Mouse (Mus musculus) spleen, postnatal 4 days (tissue): ENCODE measurements around the gene Paqr8.

Source experiments
- DNase-seq, 2 experiments: peaks; one replicate each; pipeline ENCODE4 v3.0.0; 2022; ENCODE audit warnings: low spot score in 2 of 2

Paqr8 gene

DNA sequence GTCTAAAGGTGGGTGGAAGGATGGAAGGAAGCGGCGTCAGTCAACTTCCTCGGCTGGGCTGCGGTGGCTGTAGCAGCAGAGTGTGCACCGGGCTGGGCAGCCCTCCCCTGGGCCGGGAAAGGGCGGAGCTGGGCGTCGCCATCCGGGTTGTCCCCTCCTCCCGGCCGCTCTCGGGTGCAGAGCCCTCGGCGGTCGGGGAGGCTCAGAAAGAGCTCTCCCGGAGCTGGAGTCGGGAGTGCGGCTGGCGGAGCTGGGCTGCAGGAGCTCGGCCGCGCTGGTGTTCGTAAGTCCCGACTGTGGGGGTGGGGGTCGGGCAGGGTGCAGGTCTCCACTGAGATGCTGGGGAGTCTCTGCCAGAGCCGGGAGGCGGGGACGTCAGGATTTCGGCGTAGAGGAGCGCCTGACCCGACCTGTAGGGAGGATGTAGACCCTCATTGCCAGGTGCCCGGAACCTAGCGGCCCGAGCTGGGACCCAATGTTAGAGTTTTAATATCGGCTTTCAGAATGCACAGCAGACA lies at the start of gene Paqr8:
TSS of gene Paqr8 (plus strand) at position 203 of the 518 bp plus-strand sequence.
- peak; percentile 63 to 81 for DNase-seq

DNA sequence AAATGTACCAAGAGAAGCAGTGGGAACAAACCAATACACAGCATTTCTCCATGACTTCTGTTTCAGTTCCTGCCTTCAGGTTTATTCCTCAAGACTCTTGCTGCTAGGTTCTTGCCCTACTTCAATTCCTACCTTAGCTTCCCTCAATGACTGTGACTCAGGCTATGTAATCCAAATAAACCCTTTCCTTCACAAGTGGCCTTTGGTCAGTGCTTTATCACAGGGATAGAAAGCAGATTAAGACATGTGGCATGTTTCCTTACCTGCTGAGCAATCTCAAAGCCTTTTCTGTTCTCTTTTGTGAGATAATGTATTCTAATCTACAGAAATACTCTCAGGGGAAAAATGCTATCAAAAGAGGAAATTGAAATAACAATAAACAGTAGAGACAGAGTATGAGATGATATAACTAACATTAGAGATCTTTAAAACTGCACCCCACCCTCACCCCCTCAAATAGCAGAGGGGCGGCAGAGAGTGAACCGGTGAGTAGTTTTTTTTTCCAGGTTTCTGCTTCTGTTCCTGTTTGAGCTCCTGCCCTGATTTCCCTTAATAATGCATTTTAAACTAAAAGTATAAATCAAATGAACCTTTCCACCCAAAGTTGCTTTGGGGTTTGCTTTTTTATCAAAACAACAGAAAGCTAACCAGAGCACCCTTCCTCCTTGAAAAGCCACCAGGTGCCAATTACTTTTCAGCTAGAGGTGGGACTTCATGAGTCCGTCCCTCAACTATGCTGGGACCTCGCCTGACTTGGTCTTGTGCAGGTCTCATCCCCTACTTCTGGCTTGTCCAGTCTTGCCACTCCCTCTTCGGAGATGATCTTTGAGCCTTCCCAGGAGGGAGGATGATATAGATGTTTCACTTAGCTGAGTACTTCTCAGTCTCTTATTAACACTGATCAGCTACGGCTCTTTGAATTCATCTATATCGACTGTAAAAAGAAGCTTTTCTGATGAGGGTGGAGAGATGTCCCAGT lies 33.2 kb upstream of the Paqr8 start:
- DNase-seq, result no peak

DNA sequence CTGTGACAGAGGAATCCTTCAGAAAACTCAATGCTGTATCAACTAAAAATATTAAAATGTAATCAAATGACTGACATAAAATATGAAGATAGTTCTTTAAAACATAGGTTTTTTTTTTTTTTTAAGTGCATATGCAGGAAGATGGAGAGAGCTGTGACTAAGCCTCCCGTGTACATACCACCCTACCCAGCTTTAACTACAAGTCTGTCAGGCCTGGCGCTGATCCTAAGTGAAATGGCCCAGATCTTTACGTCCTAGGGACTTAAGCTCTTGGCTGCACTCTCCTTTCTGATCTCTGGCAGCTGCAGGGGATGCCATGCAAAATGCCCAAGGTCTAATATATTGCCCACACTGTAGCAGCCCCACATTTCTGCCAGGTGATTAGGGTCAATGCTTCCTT lies 29.6 kb upstream of the Paqr8 start:
- no peak for DNase-seq

DNA sequence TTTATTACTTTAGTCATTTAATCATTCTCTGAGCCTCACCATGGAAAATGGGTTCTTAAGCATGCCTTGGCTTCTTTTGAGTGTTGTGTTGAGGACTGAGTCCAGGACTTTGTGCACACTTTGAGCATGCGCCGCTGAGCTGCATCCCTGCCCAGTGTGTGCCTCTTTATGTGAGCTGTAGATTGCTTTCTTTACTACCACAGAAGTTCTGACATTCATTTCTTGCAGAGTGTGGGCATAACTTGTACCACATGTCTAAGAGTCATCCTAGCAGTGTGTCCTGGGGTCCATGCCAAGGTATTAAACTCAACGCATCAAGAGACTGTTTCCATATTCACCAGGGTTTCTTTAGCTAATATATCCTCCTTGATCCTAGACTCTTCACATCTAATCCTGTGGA lies 28.5 kb upstream of the Paqr8 start:
- no peak for DNase-seq

DNA sequence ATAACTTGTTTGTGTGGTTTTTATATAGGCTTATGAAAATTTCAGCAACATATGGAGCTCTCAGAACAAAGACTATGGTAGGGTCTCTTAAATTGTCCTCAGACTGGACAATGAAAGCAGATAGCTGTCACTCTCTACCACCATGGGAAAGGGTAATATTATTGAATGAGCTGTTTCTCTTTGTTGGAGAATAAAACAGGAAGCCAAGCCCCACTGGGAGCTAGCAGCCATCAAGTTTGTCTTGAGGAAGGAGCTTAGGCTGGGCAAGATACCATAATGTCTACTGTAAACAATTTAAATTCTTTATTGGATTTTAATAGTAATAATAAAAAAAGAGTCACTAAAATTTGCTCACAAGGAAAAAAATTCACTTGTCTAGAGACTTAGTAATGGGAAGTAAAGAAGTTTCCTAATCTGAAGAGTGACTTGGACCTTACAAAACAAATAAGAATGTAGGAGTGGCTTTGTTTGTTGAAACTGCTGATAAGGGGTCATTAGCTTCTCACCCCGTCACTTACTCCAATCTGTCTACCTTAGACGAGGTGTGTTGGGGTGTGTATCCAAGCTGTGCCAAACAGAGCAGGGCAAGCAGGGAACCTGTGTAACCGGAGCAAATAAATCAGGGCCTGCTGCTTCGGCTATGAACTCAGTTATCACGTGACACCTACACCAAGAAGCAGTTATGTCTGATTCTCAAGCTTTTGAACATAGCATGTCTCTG lies 26.8 kb upstream of the Paqr8 start:
- no peak for DNase-seq

DNA sequence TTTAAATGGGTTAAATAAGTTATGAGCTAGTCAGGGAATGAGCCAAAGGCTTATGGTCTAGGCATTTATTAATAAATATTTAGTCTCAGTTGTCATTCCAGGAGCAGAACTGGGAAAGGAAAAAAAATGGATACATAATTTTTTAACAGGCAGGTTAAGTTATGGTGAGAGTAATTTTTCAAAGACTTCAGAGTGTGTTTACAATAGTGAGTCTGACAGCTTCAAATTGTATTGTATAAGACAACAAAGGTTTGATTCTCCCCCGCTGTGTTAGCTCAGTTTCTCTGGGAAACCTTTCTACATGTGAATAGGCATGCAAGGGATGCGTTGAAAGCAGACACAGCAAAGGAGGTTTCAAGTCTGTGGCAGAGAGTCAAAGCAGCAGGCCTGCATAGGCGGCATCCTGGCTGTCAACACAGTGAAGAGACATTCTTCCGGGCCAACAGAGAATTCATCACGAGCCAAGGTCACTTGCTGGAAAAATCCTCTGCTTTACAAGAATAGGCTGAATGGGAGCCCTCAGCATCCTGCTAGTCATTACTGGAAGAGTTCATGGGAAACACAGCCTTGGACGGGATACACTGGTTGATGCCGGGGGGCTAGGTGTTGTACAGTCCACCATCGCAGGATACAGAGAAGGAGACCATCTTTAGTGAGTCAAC lies 23.0 kb upstream of the Paqr8 start:
- DNase-seq, result no peak

DNA sequence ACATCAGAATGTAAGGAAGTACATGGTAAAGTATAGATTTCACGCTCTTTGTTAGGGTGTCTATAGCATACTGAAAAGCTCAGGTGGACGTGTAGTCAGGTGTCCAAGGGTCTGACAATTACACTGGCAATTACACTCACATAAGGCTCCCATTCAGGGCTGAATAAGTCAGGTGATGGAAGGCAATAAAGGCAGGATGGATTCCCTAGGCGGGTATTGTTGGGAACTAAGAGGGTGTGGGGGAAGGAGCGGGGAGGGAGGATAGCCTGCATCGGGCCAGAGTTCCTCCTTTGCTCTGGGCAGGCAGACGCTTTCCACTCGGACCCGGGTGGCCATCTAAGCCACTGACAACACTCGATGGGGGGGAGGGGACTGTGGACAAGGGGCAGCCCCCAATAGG lies 22.4 kb upstream of the Paqr8 start:
- no peak for DNase-seq

DNA sequence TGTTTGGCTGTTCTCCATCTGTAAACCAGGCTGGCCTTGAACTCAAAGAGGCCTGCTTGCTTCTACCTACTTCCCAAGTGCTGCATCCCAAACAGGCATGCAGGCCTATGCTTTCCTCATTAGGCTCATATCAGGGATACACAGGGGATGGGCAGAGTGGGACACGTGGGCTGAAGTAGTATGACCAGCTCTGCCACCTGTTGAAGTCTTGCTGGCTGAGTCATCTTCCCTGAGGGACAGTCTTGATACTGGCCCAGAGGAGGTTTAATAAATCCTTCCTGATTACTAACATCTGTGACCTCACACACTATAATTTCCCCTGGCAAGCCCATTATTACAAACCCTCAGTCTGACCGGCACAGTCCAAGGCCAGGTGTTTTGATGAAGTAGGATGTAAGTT lies 19.5 kb upstream of the Paqr8 start:
- no peak for DNase-seq

DNA sequence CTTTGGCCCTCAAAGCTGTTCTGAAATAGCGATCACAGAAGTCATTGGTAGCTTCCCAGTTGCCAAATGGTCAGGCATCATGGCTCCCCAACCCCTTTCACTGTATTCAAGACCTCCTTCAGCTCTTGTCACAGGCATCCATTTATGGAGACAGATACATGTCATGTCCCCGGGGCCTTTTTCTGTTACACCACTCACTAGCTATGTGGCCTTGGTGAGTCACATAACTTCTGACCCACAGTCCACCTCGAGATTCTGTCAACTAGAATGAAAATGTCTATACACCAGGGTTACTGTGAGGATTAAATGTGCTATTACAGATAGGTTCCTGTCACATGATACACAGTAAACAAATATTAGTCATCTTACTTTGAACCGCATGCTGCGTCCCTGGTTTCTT lies 17.9 kb upstream of the Paqr8 start:
- DNase-seq, result no peak

DNA sequence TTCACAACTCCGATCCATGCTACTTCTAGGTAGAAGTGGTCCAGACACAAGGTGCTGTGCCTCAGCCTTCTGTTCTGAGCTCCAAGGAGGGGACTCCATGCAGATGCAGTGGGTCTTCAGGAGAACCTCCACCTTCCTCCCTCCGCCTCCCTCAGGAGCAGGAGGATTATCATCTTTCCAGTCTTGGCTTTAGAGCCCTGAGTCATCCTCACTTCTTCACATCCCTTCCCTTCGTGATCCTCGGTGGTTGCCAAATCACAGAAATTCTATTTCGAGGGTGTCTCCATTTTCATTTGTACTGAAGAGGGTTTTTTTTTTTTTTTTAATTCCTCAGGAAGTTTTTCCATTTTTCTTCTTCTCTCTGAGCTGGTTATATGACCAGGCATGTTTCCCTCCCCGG lies 16.3 kb upstream of the Paqr8 start:
- no peak for DNase-seq

DNA sequence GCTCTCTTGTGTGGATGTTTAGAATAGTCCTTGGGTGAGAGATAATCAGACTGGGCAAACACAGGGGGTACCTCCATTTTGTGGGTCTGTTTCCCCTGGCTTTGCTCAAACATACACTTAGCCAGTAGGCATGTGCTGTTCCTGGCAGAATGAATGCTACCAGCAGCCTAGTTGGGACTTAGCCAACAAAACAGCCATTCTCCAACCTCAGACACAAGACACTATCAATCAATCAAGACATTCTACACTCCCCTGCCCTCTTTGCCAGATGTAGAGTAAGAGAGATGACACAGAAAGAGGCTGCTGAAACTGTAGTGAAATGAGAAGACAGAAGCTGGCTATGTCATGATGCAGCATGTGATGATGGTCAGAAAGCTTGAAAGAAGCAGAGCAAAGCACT lies 13.1 kb upstream of the Paqr8 start:
- DNase-seq, result no peak

DNA sequence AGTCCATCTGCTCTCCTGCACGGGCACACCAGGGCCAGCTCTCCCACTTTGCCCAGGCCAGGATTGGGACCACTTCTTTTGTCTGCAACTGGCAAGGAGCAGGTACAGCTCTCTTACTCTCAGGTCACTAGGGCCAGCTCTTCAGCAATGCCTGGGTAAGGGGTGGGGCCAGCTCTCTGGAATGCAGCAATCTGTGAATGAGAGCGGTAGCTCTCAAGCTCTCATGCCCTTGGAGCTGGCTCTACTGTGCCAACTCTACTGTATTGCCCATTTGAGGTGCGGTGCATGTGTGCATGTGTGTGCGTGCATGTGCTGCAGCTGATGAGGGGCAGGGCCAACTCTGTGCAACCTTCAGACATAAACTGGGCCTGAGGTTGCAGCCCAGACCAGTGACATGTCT lies 11.0 kb upstream of the Paqr8 start:
- no peak for DNase-seq

DNA sequence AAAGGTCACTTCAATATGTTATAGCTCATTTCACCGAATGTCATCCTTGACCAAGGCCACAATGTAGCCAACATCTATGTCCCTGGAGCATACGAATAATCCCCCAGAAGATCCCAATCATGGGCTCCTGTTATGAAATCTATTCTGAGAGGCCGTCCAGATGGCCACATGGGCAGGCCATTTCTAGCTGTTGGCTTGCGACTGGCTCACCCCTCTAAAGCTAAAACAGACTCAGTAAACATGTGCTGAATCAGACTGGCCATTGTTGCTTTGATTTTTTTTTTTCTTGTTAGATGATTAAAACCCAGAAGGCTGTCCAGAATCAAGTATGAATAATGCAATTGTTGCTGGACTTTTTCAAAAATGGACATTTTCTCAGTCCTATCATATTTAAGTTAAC lies 7.3 kb upstream of the Paqr8 start:
- DNase-seq, result no peak

DNA sequence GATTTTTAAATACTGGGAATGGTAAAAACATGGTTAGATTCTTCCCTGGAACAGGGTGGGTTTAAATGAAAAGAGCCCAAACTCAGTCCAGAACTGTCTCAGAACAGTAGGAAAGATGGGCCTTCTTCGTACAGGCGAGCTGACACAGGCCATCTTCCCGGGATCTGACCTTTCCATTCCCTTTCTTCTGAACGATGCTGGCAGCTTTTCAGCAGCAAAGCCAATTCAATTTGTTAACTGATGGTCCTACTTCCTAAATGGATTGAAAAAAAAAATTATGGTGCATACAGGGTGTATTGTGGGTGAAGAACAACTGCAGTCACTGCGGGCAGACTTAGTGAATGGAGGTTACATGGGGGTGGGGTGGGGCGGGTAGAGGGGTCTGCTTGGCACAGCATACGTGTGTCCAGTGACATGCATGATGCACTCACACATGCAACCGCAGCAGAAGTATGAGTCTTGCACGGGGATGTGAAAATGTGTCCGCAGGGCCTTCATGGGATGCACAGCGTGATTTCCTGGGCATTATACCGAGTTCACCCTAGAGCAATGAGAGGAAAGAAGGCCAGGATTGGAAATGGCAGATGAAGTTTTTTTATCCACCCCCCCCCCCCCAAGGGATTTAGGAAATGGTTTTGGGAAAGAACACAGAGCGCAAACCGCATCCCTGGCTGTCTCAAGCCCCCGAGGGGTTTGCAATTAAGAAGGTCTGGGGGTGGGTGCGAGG lies 566 bp upstream of the Paqr8 start:
- DNase-seq, result no peak

DNA sequence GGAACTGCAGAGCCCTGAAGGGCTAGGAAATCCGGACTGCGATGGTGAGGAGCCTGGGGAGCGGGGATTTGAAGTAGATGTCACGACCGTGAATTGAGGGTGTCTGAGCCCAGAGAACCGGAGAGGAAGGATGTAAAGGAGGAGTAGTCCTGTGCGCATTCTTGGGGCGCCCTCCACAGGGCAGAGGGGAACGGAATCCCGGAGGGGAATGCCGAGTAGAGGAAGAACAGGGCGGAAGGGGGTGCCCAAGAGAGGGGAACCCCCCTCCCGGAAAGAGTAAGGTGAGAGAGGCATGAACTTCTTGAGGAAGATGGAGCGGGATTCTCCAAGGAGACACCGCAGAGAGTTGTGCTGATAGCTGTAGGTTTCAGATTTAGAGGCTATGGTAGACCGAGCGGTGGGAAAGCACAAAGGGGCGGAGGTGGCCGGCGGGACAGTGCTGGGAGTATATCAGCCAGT lies 564 bp downstream of the Paqr8 start:
- peak; percentile 23 to 66 for DNase-seq

DNA sequence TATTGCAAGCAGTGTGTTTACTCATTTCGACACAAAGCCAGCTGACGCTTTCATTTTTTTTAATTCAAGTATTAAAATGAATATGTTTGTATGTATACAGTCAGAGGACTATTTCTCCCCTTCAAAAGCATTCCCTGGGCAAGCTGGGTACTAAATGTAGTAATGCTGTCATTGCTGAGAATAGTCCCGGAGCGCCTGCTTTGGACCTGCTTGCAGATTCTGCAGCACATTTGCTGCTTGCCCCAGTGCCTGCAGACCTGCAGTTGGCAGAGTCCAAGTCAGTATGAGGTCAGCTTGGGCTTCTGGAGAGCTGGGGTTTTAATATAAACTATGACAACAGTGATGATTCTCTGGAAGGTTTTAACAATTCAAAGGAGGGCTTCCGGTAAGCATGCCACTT lies 2.7 kb downstream of the Paqr8 start:
- no peak for DNase-seq

DNA sequence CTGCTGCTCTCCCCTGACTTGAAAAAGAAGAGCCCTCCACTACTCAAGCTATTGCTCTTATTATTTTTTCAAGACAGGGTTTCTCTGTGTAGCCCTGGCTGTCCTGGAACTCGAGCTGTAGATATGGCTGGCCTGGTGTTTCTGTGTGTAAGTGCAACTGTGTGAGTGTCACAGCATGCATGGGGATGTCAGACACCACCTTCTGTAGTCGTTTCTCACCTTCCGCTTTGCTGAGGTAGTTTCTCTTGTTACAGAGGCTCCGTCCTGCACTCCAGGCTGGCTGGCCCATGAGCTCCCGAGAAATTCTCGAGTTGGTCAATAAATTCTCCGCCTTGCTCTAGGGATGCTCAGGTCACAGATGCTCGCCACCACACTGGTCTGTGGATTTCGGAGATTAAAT lies 8.0 kb downstream of the Paqr8 start:
- no peak for DNase-seq

DNA sequence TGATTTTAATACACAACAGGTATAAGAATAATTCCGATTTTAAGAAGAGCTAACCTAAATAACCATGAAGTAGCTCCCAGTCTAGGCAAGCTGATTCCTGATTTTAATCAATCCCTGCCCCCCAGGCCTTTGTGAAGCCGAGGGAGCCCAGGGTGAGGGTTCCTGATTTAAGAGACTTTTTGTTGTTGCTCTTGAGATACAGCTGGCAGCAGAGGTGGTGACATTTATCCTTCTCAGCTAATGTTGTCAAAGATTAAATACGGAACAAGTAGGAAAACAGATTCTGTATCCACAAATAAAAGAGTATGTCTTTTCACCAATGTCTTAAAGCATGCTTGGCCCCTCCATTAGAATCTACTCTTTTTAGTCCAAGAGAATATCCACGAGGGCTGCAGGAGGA lies 9.9 kb downstream of the Paqr8 start:
- no peak for DNase-seq

DNA sequence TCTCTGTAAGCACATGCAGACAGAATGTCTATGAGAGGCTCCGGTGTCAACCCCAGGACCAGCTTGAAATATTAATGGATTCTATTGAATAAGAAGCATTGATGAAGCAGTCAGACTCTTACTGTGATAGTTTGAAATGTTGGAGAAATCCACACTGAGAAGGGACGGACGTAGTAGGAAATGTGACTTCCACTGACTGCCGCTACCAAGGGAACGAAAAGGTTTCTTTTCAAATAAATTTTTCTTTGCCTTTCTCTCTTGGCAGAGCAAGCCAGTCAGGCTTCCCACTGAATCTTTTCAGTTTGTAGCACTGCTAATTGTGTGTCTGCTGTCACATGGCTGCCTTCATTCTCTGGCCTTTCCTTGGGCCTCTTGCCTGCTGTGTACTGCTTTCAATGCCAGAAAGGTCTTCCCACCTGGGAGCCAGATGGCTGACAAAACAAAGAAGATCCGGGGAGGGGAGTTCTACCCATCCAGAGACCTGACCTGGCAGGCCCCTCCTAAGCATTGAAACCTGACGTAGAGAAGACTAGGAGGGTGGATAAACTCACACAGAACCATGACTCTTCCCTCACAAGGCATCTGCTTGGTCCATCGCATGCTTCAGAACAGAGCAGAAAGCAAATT lies 15.2 kb downstream of the Paqr8 start:
- no peak for DNase-seq

DNA sequence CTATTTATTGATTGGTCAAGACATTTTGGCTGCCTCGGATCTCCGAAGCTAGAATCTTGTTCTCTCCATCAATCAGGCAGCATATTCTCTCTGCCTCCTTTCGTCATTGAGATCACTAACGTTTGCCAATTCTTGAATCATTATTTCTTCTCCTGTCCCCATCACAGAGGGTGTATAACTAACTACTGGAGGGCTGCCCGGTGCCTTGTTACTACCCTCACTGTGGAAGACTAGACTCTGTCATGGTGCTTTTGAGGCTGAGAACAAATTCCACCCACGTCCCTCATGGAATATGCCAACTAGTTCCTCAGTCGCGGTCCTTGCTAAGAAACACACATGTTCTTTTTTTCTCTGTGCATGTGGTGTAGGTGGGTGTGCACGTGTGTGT lies 15.7 kb downstream of the Paqr8 start:
- no peak for DNase-seq

DNA sequence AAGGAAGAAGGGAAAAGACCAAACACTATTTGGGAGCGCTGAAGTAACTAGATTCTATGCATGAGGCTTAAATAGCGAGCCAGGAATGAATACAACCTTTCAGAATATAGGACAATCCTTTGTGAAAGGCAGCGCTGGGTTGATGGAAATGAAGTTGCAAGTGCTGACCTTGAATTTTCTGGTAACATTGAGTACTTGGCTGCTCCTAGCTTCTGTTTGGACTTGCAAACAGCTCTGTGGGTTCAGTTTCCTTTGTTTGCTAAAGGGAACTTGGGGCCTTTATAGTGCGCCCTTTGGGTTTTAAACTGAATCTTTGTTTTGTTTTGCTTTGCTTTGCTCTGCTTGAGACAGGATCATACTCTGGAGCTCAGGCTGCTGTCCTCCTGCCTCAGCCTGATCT lies 18.1 kb downstream of the Paqr8 start:
- no peak for DNase-seq
